Mouse (Mus musculus) hindbrain, embryonic 11.5 days (tissue): ENCODE data around the gene C1qb. TPM values are rescaled to one million over a fixed set of nuclear protein-coding genes. Genes with fewer than 3 reads are reported as not detected.

ENCODE experiments used
- ATAC-seq: fragments of 200-750 bp; cut with Nextera tagmentation; 2 replicates; pipeline ENCODE4 v1.8.0; 2017; ENCODE audit warnings: mild to moderate bottlenecking, moderate TSS enrichment, moderate library complexity; ENCODE audit not compliant: low FRiP score
- DNase-seq: peaks from one replicate; pipeline ENCODE4 v3.0.0-alpha.2; 2015; ENCODE audit warnings: low spot score
- H3K27ac ChIP-seq: fragments of 300-500 bp; sonication (generic); 2 replicates; pipeline ENCODE4 v1.5.1; 2014; ENCODE audit warnings: mild to moderate bottlenecking, low read depth, low read length
- H3K27me3 ChIP-seq: fragments of 300-500 bp; sonication (generic); 2 replicates; pipeline ENCODE4 v1.6.1; 2014; ENCODE audit warnings: mild to moderate bottlenecking, low read length, moderate library complexity, mixed read lengths; ENCODE audit not compliant: control insufficient read depth, insufficient read depth
- H3K36me3 ChIP-seq: fragments of 300-500 bp; sonication (generic); 2 replicates; pipeline ENCODE4 v1.6.1; 2014; ENCODE audit warnings: mild to moderate bottlenecking, low read length, moderate library complexity, mixed read lengths; ENCODE audit not compliant: control insufficient read depth, insufficient read depth
- H3K4me1 ChIP-seq: fragments of 300-500 bp; sonication (generic); replicated peaks from 2 replicates; pipeline ENCODE4 v1.6.1; 2014; ENCODE audit warnings: low read length, mixed read lengths; ENCODE audit not compliant: control insufficient read depth, insufficient read depth
- H3K4me2 ChIP-seq: fragments of 300-500 bp; sonication (generic); replicated peaks from 2 replicates; pipeline ENCODE4 v1.6.1; 2014; ENCODE audit warnings: mild to moderate bottlenecking, low read depth, low read length
- H3K4me3 ChIP-seq: fragments of 300-500 bp; sonication (generic); 2 replicates; pipeline ENCODE4 v1.5.1; 2014; ENCODE audit warnings: low read depth, low read length
- H3K9ac ChIP-seq: fragments of 300-500 bp; sonication (generic); 2 replicates; pipeline ENCODE4 v1.6.1; 2014; ENCODE audit warnings: low read depth, low read length
- H3K9me3 ChIP-seq: fragments of 300-500 bp; sonication (generic); 2 replicates; pipeline ENCODE4 v1.6.1; 2016; ENCODE audit warnings: low read length; ENCODE audit not compliant: control insufficient read depth
- WGBS: fragments of 180-500 bp; shearing (Covaris S2); extraction: QIAGEN DNeasy Blood & Tissue Kit; methylation state at CpG from one replicate; pipeline ENCODE4 v1.1.7; 2014; 5-methylcytosine and 5-hydroxymethylcytosine counted together
- polyA plus RNA-seq: library from polyadenylated mRNA; unstranded; fragments of >200 nt; fragmentation: Nextera tagmentation; extraction: Ambion mirVana; gene quantifications from 2 replicates; pipeline ENCODE4 v1.2.1, GENCODE M21; 2014

Gene C1qb
- polyA plus RNA-seq, 1 experiment from 2014 or later = 40.3 TPM

DNA sequence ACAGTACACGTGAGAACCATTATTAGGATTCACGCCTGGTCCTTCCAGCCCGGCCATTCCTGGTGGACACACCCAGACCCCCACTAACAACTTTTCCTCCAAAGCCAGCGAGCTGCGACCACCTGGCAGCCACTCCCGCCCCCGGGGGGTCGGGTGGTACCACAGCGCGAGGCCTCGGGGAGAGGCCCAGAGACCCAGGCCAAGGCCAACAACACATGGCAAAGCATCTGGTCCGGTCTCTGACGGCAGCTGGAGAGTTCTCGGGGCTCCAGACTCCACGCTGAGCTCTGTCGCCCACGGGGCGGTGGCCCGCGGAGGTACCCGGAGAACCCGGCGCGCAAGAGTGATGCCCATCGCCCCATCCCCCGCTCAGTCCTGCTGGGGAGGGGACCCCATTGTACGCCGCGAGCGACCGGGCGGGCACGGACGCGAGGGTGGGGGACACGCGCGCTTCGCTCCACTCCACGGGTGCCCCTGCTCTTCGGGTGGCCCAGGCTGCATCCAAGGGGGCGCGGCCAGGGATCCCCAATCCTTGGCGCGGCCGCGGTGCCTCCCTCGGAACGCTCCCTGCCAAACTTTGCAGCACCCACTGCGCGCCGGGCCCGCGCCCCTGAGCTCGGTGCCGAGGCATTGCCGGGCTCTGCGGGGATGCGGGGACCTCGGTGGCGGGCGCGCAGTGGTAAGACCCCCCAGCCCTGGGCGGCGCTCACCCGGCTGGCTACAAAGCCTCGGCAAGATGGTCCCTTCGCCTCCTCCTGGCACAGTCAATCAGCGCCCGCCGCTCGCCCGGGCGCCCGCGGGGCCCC is 51.0 kb downstream of the C1qb start:
- peak overlapping the region; percentile 90 for H3K4me2 ChIP-seq
- ATAC-seq (peak; percentile 28; the same call in 1 of the 2 replicates), DNase-seq (peak; percentile 57)
- H3K4me3 ChIP-seq = peak overlapping the region; percentile 70
- H3K27me3 ChIP-seq = no peaks in the 10 kb centered on the region
- H3K27ac ChIP-seq = peak overlapping the region; percentile 97
- WGBS = 0% methylated on average over 70 of the region's 76 CpGs
- H3K36me3 ChIP-seq = no peaks in the 10 kb centered on the region
- H3K9me3 ChIP-seq = no peaks in the 10 kb centered on the region
- peaks cover 24% of the 10 kb centered on the region for H3K4me1 ChIP-seq
- peak overlapping the region; percentile 95 for H3K9ac ChIP-seq

DNA sequence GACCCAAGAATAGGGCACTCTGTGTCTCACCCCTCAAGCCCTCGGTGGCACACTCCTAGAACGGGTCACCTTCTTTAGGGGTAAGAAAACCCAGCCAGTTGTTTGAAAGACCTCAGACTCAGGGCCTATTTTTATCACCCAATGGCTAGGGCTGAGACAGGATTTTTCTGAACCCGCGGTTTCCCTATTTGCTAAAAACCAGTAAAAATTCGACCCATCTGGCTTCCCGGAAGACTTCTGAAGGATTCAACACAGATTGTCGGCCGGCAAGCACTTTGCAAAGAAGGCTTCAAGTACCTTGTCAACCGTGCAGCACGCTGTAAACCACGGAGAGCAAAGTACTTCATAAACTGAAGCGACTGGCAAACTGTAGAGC is 51.6 kb downstream of the C1qb start:
- no peak overlapping the region for H3K27ac ChIP-seq
- ATAC-seq = no peak
- no peaks in the 10 kb centered on the region for H3K36me3 ChIP-seq
- WGBS = 10% methylated on average over 12 of the region's 12 CpGs
- H3K9ac ChIP-seq = peak overlapping the region; percentile 95
- peak overlapping the region; percentile 70 for H3K4me3 ChIP-seq
- no peak for DNase-seq
- H3K9me3 ChIP-seq = no peaks in the 10 kb centered on the region
- peaks cover 27% of the 10 kb centered on the region for H3K4me1 ChIP-seq
- no peaks in the 10 kb centered on the region for H3K27me3 ChIP-seq
- H3K4me2 ChIP-seq = peak overlapping the region; percentile 90

DNA sequence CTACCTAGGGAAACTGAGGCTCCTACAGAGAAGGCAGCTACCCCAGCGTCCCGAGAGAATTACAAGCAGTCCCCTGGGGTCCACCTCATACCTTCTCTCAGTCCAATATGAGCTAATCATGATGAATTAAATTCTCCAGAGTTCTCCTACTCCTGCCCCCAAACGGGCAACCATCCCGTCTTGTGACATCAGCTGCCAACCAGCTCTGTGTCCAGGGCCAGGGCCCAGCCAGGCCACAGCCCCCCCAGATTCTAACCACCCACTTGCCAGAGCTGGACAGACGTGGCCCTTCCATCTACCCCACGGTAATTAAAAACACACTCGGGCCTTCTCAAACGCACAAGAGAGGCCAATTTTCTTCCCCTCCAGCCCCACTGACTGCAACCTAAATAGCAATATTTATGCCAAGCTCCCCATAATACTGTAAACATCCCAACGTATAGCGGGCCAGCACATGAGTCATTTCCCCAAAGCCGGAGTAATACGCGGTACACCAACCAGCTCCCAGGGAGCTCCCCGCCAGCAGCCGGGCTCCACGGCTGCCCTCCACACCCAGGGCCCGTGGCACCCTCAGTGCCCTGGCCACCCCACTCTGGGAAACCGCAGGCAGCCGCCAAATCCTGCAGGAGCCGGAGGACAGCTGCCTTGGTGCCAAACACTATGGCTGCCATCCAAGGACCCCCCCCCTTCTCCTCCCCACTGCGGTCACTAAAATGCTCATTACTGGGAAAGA is 52.2 kb downstream of the C1qb start:
- 71% methylated on average over 21 of the region's 21 CpGs for WGBS
- no peak overlapping the region for H3K27ac ChIP-seq
- H3K4me1 ChIP-seq = peaks cover 32% of the 10 kb centered on the region
- ATAC-seq = no peak
- H3K4me3 ChIP-seq = peak overlapping the region; percentile 70
- no peaks in the 10 kb centered on the region for H3K9me3 ChIP-seq
- H3K4me2 ChIP-seq = peak overlapping the region; percentile 90
- no peak for DNase-seq
- H3K36me3 ChIP-seq = no peaks in the 10 kb centered on the region
- no peaks in the 10 kb centered on the region for H3K27me3 ChIP-seq
- H3K9ac ChIP-seq = peak overlapping the region; percentile 31; the same call in 1 of the 2 replicates

- Histone ChIP-seq H3K27ac (no peak overlapping the region), H3K9me3 (no peaks in the 10 kb centered on the region), H3K27me3 (no peaks in the 10 kb centered on the region), H3K36me3 (no peaks in the 10 kb centered on the region), H3K9ac (no peak overlapping the region), H3K4me2 (peak overlapping the region; percentile 19; the same call in 1 of the 2 replicates), H3K4me1 (peaks cover 29% of the 10 kb centered on the region), H3K4me3 (no peak overlapping the region)
- ATAC-seq = no peak
- DNase-seq = no peak
- WGBS = 83% methylated on average over 16 of the region's 16 CpGs
These were observed 53.3 kb downstream of the C1qb start for GRCm38 (mm10) chr4:136832559-136833232.

GRCm38 (mm10) chr4:136830272-136830823 is 55.6 kb downstream of the C1qb start:
- H3K27ac ChIP-seq = no peak overlapping the region
- H3K4me3 ChIP-seq = no peak overlapping the region
- H3K9me3 ChIP-seq = no peaks in the 10 kb centered on the region
- no peak overlapping the region for H3K9ac ChIP-seq
- 40% methylated on average over 9 of the region's 9 CpGs for WGBS
- no peaks in the 10 kb centered on the region for H3K27me3 ChIP-seq
- H3K4me1 ChIP-seq = peaks cover 21% of the 10 kb centered on the region
- H3K4me2 ChIP-seq = no peak overlapping the region
- DNase-seq (no peak), ATAC-seq (no peak)
- H3K36me3 ChIP-seq = no peaks in the 10 kb centered on the region

Other genes starting within 250 kb of the C1qb start
- gene Ephb2, start 50.2 kb downstream of the C1qb start, polyA plus RNA-seq = 18.5 and 20.1 TPM in 2 replicates
- 17.7 and 19.2 TPM in 2 replicates for gene C1qc, start 6.9 kb upstream of the C1qb start, polyA plus RNA-seq
- gene C1qa, start 12.6 kb upstream of the C1qb start, polyA plus RNA-seq = 14.3 and 15.2 TPM in 2 replicates
- gene Epha8, start 70.6 kb upstream of the C1qb start, polyA plus RNA-seq = 0.99 and 1.2 TPM in 2 replicates
- gene Zbtb40, start 162.6 kb upstream of the C1qb start, polyA plus RNA-seq = 3.5 and 4.1 TPM in 2 replicates